Mouse (Mus musculus) lung, adult 2 months (tissue): ENCODE data around the gene Txndc2. TPM values are rescaled to one million over a fixed set of nuclear protein-coding genes. Genes with fewer than 3 reads are reported as not detected.

Source experiments
- DNase-seq: peaks from one replicate; pipeline ENCODE4 v3.0.0; 2022
- H3K4me1 ChIP-seq: fragments of 200-500 bp; 2 replicates; pipeline ENCODE4 v1.6.1; 2011; ENCODE audit warnings: low read length; ENCODE audit not compliant: control insufficient read depth, insufficient read depth
- H3K4me3 ChIP-seq: fragments of 200-500 bp; replicated peaks from 2 replicates; pipeline ENCODE3; 2011; ENCODE audit warnings: low read depth, mild to moderate bottlenecking, control low read depth, low read length; ENCODE audit errors: extremely low read depth
- CTCF ChIP-seq: fragments of 200-500 bp; IDR thresholded peaks from 2 replicates; pipeline ENCODE4 v1.5.1; 2011; ENCODE audit warnings: mild to moderate bottlenecking, low read length, control low read depth; ENCODE audit not compliant: insufficient read depth
- POLR2A ChIP-seq: fragments of 200-500 bp; IDR thresholded peaks from 2 replicates; pipeline ENCODE4 v1.6.1; 2011; ENCODE audit warnings: low read depth, mild to moderate bottlenecking, control low read depth, low read length, borderline replicate concordance; ENCODE audit errors: extremely low read depth
- WGBS: fragments of 180-500 bp; shearing (Covaris S2); methylation state at CpG from one replicate; pipeline ENCODE4 v1.1.7; 2018; 5-methylcytosine and 5-hydroxymethylcytosine counted together
- polyA plus RNA-seq: library from polyadenylated mRNA; depleted of rRNA; stranded (reverse); fragments of >200 nt; gene quantifications from 2 replicates; pipeline ENCODE4 v1.2.3, GENCODE M21; 2012; rRNA removed

The Txndc2 gene
- 0.06 and 0.09 TPM in 2 replicates for polyA plus RNA-seq

- peaks cover 6% of the 10 kb centered on the region for H3K4me1 ChIP-seq
- 87% methylated on average over 11 of the region's 11 CpGs for WGBS
Measured at GRCm38 (mm10) chr17:65641734-65642218, at the start of gene Txndc2. Txndc2 (minus strand) TSS chr17:65642168.

DNA sequence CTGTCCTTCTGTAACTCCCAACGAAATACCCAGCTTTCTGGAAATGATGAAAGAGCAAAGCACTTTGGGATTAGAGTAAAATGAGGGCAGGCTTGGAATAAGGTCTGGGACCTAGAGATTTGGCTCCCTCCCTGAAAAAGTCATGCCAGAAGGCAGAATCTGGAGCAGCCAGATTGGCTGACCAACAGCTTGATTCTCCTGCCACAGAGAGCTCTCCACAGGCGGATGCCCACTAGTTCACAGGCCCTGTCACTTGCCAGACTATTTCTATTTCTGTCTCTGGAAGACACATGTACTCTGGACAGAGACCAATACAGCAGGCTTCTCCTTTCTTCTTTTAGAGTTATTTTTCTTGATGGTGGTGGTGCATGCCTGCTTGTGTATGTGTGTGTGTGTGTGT is 41.8 kb upstream of the Txndc2 start:
- 65% methylated on average over 2 of the region's 2 CpGs for WGBS
- no peak overlapping the region for H3K4me3 ChIP-seq
- no peak for DNase-seq
- H3K4me1 ChIP-seq: 0 out of 2 replicates have a peak, but pooled peaks cover 3% of the 10 kb centered on the region
- TF ChIP-seq CTCF: no peak
- no peak for TF ChIP-seq POLR2A

More at GRCm38 (mm10) chr17:65641734-65642218, at the start of gene Txndc2:
- TF ChIP-seq POLR2A (no peak), CTCF (no peak)
- DNase-seq: no peak
- no peak within 1 kb of the TSS for H3K4me3 ChIP-seq

GRCm38 (mm10) chr17:65683316-65683715 is 41.3 kb upstream of the Txndc2 start:
- Histone ChIP-seq H3K4me1 (0 out of 2 replicates have a peak, but pooled peaks cover 3% of the 10 kb centered on the region), H3K4me3 (no peak overlapping the region)
- 80% methylated on average over 3 of the region's 3 CpGs for WGBS
- DNase-seq: no peak
- TF ChIP-seq CTCF (no peak), POLR2A (no peak)

GRCm38 (mm10) chr17:65682071-65682680 is 40.2 kb upstream of the Txndc2 start:
- 0 out of 2 replicates have a peak, but pooled peaks cover 3% of the 10 kb centered on the region for H3K4me1 ChIP-seq
- WGBS: 91% methylated on average over 5 of the region's 5 CpGs
- no peak overlapping the region for H3K4me3 ChIP-seq
- TF ChIP-seq POLR2A: no peak
- TF ChIP-seq CTCF: no peak
- DNase-seq: no peak

DNA sequence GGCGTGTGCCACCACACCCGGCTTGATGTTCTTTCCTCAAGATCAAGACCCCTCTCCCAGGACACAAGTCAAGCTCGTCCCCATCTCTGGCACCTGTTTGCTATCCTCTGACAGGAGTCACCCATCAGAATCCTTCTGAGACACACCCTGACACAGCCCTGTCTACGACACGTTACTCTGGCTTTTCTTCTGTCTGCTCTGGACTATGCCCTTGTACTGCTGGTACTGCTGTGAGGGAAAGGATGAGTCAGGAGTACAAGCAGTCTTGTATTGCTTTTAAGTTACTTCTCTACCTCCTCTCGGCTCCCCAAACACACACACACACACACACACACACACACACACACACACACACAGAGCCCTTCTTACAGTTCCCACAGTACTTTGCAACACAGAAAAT is 39.5 kb upstream of the Txndc2 start:
- WGBS: 89% methylated on average over 6 of the region's 6 CpGs
- TF ChIP-seq CTCF (no peak), POLR2A (no peak)
- Histone ChIP-seq H3K4me1 (0 out of 2 replicates have a peak, but pooled peaks cover 3% of the 10 kb centered on the region), H3K4me3 (no peak overlapping the region)
- no peak for DNase-seq

GRCm38 (mm10) chr17:65680801-65681412 is 38.9 kb upstream of the Txndc2 start:
- TF ChIP-seq POLR2A: no peak
- Histone ChIP-seq H3K4me1 (0 out of 2 replicates have a peak, but pooled peaks cover 3% of the 10 kb centered on the region), H3K4me3 (no peak overlapping the region)
- WGBS: 88% methylated on average over 2 of the region's 2 CpGs
- DNase-seq: no peak

GRCm38 (mm10) chr17:65679806-65680446 is 38.0 kb upstream of the Txndc2 start:
- 58% methylated on average over 14 of the region's 14 CpGs for WGBS
- 0 out of 2 replicates have a peak, but pooled peaks cover 3% of the 10 kb centered on the region for H3K4me1 ChIP-seq
- no peak for TF ChIP-seq POLR2A
- TF ChIP-seq CTCF: no peak
- H3K4me3 ChIP-seq: no peak overlapping the region
- no peak for DNase-seq

DNA sequence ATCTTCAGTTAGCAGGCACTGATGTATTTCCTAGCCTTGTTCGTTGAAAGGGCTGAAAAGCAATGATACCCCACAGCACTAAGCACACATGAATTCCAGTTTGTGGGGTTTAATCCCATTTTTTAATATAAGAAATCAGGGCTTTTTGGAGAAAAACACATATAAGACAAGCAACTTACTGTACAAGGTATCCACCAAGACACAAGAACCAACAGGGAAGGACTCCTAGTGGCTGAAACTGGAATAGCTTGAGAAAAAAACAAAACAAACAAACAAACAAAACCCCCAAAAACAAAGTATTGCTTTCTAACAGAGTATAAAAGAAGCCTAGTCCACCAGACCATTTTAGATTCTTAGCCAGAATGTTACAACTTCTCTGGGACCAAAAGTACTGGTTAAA is 35.8 kb upstream of the Txndc2 start:
- Histone ChIP-seq H3K4me1 (0 out of 2 replicates have a peak, but pooled peaks cover 3% of the 10 kb centered on the region), H3K4me3 (no peak overlapping the region)
- TF ChIP-seq CTCF (no peak), POLR2A (no peak)
- DNase-seq: no peak
- WGBS: 91% methylated on average over 1 of the region's 1 CpGs

DNA sequence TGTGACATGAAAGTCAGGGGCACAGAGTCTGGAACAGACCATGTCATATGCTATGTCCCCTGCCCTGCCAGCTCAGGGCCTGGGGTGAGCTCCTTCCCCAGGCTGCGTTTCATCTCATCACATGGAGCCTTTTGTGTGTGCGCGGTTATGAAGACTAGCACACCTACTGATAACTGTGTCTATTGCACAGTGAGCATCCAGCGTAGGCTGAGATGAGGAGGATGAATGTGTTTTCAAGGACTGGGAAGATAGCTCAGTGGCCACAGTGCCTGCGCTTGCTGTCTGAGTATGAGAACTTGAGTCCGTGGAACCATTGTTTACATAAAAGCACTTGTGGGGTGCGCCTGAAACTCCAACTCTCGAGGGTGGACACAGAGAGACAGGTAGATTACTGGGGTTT is 34.6 kb upstream of the Txndc2 start:
- 82% methylated on average over 8 of the region's 8 CpGs for WGBS
- Histone ChIP-seq H3K4me3 (no peak overlapping the region), H3K4me1 (0 out of 2 replicates have a peak, but pooled peaks cover 3% of the 10 kb centered on the region)
- no peak for TF ChIP-seq CTCF
- TF ChIP-seq POLR2A: no peak
- no peak for DNase-seq

GRCm38 (mm10) chr17:65675985-65676384 is 34.0 kb upstream of the Txndc2 start:
- WGBS: 85% methylated on average over 3 of the region's 3 CpGs
- no peak for DNase-seq
- H3K4me3 ChIP-seq: no peak overlapping the region
- 0 out of 2 replicates have a peak, but pooled peaks cover 3% of the 10 kb centered on the region for H3K4me1 ChIP-seq
- no peak for TF ChIP-seq POLR2A
- no peak for TF ChIP-seq CTCF
